Mouse (Mus musculus): ENCODE measurements around the gene Shmt1. TPM values are rescaled to one million over a fixed set of nuclear protein-coding genes. Genes with fewer than 3 reads are reported as not detected.
A peak's percentile ranks its signal among the peaks of the same experiment; 100 is the strongest.

Gene Shmt1
- polyA plus RNA-seq, 1 experiment from 2014 or later = 10.0 TPM

- H3K9ac ChIP-seq = no peak overlapping the region
- ATAC-seq (ENCODE audit: low FRiP score, low read depth) = no peak
- peaks cover 40% of the 10 kb centered on the region for H3K4me1 ChIP-seq (replicated peaks)
- H3K27ac ChIP-seq (replicated peaks) = no peak overlapping the region
- WGBS = 94% methylated on average over 8 of the region's 8 CpGs
- H3K36me3 ChIP-seq = peaks cover 57% of the 10 kb centered on the region
- H3K4me2 ChIP-seq = no peak overlapping the region
- H3K9me3 ChIP-seq = no peaks in the 10 kb centered on the region
- no peak overlapping the region for H3K4me3 ChIP-seq
- H3K27me3 ChIP-seq = no peaks in the 10 kb centered on the region
Measured at GRCm38 (mm10) chr11:60784179-60784922, 27.2 kb downstream of the Shmt1 start.

GRCm38 (mm10) chr11:60779673-60780189 lies 31.8 kb downstream of the Shmt1 start:
- no peak for ATAC-seq (ENCODE audit: low FRiP score, low read depth)
- Histone ChIP-seq H3K4me1 (replicated peaks) (peaks cover 73% of the 10 kb centered on the region), H3K27me3 (no peaks in the 10 kb centered on the region), H3K9me3 (no peaks in the 10 kb centered on the region), H3K36me3 (peaks cover 16% of the 10 kb centered on the region), H3K4me2 (peak overlapping the region; percentile 44), H3K27ac (replicated peaks) (no peak overlapping the region), H3K9ac (no peak overlapping the region), H3K4me3 (0 out of 2 replicates have a peak overlapping the region, but pooled peaks have one; percentile 3)
- WGBS = 87% methylated on average over 10 of the region's 10 CpGs

GRCm38 (mm10) chr11:60777801-60778370 lies 33.6 kb downstream of the Shmt1 start:
- WGBS = 28% methylated on average over 16 of the region's 16 CpGs
- ATAC-seq (ENCODE audit: low FRiP score, low read depth) = no peak

GRCm38 (mm10) chr11:60776829-60777740 lies 34.4 kb downstream of the Shmt1 start, which contains the start of the genes Top3a and Smcr8:
TSS of gene Top3a (minus strand) at chr11:60777365.
TSS of gene Smcr8 (plus strand) at chr11:60777524.
- H3K4me2 ChIP-seq = peak within 1 kb of the TSS; percentile 92
- peak within 1 kb of the TSS; percentile 90 for H3K4me3 ChIP-seq
- peak within 1 kb of the TSS; percentile 84 for H3K27ac ChIP-seq (replicated peaks)
- H3K9me3 ChIP-seq = no peaks in the 10 kb centered on the region
- H3K27me3 ChIP-seq = no peaks in the 10 kb centered on the region
- 0 out of 2 replicates have a peak, but pooled peaks cover 3% of the 10 kb centered on the region for H3K36me3 ChIP-seq
- peak; percentile 99 for ATAC-seq (ENCODE audit: low FRiP score, low read depth)
- peak within 1 kb of the TSS; percentile 78 for H3K9ac ChIP-seq
- WGBS = under 1% methylated on average over 62 of the region's 62 CpGs
- H3K4me1 ChIP-seq (replicated peaks) = peaks cover 72% of the 10 kb centered on the region

More at GRCm38 (mm10) chr11:60777801-60778370, 33.6 kb downstream of the Shmt1 start:
- peak overlapping the region; percentile 92 for H3K4me2 ChIP-seq
- no peaks in the 10 kb centered on the region for H3K9me3 ChIP-seq
- peaks cover 80% of the 10 kb centered on the region for H3K4me1 ChIP-seq (replicated peaks)
- H3K4me3 ChIP-seq = peak overlapping the region; percentile 90
- H3K9ac ChIP-seq = peak overlapping the region; percentile 78
- 0 out of 2 replicates have a peak, but pooled peaks cover 3% of the 10 kb centered on the region for H3K36me3 ChIP-seq
- H3K27me3 ChIP-seq = no peaks in the 10 kb centered on the region
- H3K27ac ChIP-seq (replicated peaks) = peak overlapping the region; percentile 84

GRCm38 (mm10) chr11:60776107-60776828 lies 35.2 kb downstream of the Shmt1 start:
- Histone ChIP-seq H3K9ac (peak overlapping the region; percentile 78), H3K4me1 (replicated peaks) (peaks cover 64% of the 10 kb centered on the region), H3K4me2 (peak overlapping the region; percentile 92), H3K4me3 (peak overlapping the region; percentile 90), H3K9me3 (no peaks in the 10 kb centered on the region), H3K27me3 (no peaks in the 10 kb centered on the region), H3K27ac (replicated peaks) (peak overlapping the region; percentile 84; the same call in 1 of the 2 replicates), H3K36me3 (no peaks in the 10 kb centered on the region)
- no peak for ATAC-seq (ENCODE audit: low FRiP score, low read depth)
- WGBS = 5% methylated on average over 17 of the region's 17 CpGs

GRCm38 (mm10) chr11:60775578-60775977 lies 35.9 kb downstream of the Shmt1 start:
- H3K9ac ChIP-seq = 0 out of 2 replicates have a peak overlapping the region, but pooled peaks have one; percentile 78
- H3K4me2 ChIP-seq = peak overlapping the region; percentile 92
- peak overlapping the region; percentile 90 for H3K4me3 ChIP-seq
- H3K9me3 ChIP-seq = no peaks in the 10 kb centered on the region
- WGBS = 58% methylated on average over 6 of the region's 6 CpGs
- no peak overlapping the region for H3K27ac ChIP-seq (replicated peaks)
- H3K4me1 ChIP-seq (replicated peaks) = peaks cover 57% of the 10 kb centered on the region
- no peak for ATAC-seq (ENCODE audit: low FRiP score, low read depth)
- H3K27me3 ChIP-seq = no peaks in the 10 kb centered on the region
- H3K36me3 ChIP-seq = no peaks in the 10 kb centered on the region

- WGBS = 86% methylated on average over 1 of the region's 1 CpGs
Measured at GRCm38 (mm10) chr11:60774841-60775240, 36.7 kb downstream of the Shmt1 start.

GRCm38 (mm10) chr11:60774158-60774689 lies 37.3 kb downstream of the Shmt1 start:
- Histone ChIP-seq H3K4me2 (no peak overlapping the region), H3K27ac (replicated peaks) (no peak overlapping the region), H3K27me3 (no peaks in the 10 kb centered on the region), H3K9ac (no peak overlapping the region), H3K4me1 (replicated peaks) (peaks cover 43% of the 10 kb centered on the region), H3K9me3 (no peaks in the 10 kb centered on the region), H3K4me3 (no peak overlapping the region), H3K36me3 (no peaks in the 10 kb centered on the region)
- 85% methylated on average over 3 of the region's 3 CpGs for WGBS
- ATAC-seq (ENCODE audit: low FRiP score, low read depth) = no peak

More at GRCm38 (mm10) chr11:60774841-60775240, 36.7 kb downstream of the Shmt1 start:
- no peaks in the 10 kb centered on the region for H3K9me3 ChIP-seq
- H3K27me3 ChIP-seq = no peaks in the 10 kb centered on the region
- H3K4me1 ChIP-seq (replicated peaks) = peaks cover 49% of the 10 kb centered on the region
- ATAC-seq (ENCODE audit: low FRiP score, low read depth) = no peak
- no peak overlapping the region for H3K4me3 ChIP-seq
- H3K4me2 ChIP-seq = peak overlapping the region; percentile 92; the same call in 1 of the 2 replicates
- H3K36me3 ChIP-seq = no peaks in the 10 kb centered on the region
- H3K9ac ChIP-seq = no peak overlapping the region
- no peak overlapping the region for H3K27ac ChIP-seq (replicated peaks)

- ATAC-seq (ENCODE audit: low FRiP score, low read depth) = no peak
- no peak overlapping the region for H3K9ac ChIP-seq
- H3K4me1 ChIP-seq (replicated peaks) = peaks cover 27% of the 10 kb centered on the region
- H3K36me3 ChIP-seq = no peaks in the 10 kb centered on the region
- no peak overlapping the region for H3K4me2 ChIP-seq
- no peaks in the 10 kb centered on the region for H3K9me3 ChIP-seq
- WGBS = 81% methylated on average over 4 of the region's 4 CpGs
- no peak overlapping the region for H3K27ac ChIP-seq (replicated peaks)
- H3K27me3 ChIP-seq = no peaks in the 10 kb centered on the region
- H3K4me3 ChIP-seq = no peak overlapping the region
Measured at GRCm38 (mm10) chr11:60772161-60772560, 39.4 kb downstream of the Shmt1 start.

GRCm38 (mm10) chr11:60770776-60771175 lies 40.7 kb downstream of the Shmt1 start:
- no peak for ATAC-seq (ENCODE audit: low FRiP score, low read depth)
- no peak overlapping the region for H3K27ac ChIP-seq (replicated peaks)
- no peak overlapping the region for H3K4me3 ChIP-seq
- no peak overlapping the region for H3K9ac ChIP-seq
- H3K36me3 ChIP-seq = no peaks in the 10 kb centered on the region
- 75% methylated on average over 3 of the region's 3 CpGs for WGBS
- no peaks in the 10 kb centered on the region for H3K9me3 ChIP-seq
- no peaks in the 10 kb centered on the region for H3K27me3 ChIP-seq
- H3K4me2 ChIP-seq = no peak overlapping the region
- H3K4me1 ChIP-seq (replicated peaks) = peaks cover 18% of the 10 kb centered on the region

GRCm38 (mm10) chr11:60769322-60769721 lies 42.2 kb downstream of the Shmt1 start:
- Histone ChIP-seq H3K27me3 (no peaks in the 10 kb centered on the region), H3K9me3 (no peaks in the 10 kb centered on the region), H3K4me2 (no peak overlapping the region), H3K27ac (replicated peaks) (no peak overlapping the region), H3K4me1 (replicated peaks) (peaks cover 5% of the 10 kb centered on the region; the same call in 1 of the 2 replicates), H3K9ac (no peak overlapping the region), H3K36me3 (no peaks in the 10 kb centered on the region), H3K4me3 (no peak overlapping the region)
- WGBS = 87% methylated on average over 2 of the region's 2 CpGs
- no peak for ATAC-seq (ENCODE audit: low FRiP score, low read depth)

Data from hindbrain, embryonic 15.5 days (tissue).